Mouse (Mus musculus): ENCODE data around the gene Cep95. TPM values are rescaled to one million over a fixed set of nuclear protein-coding genes. Genes with fewer than 3 reads are reported as not detected.
A peak's percentile ranks its signal among the peaks of the same experiment; 100 is the strongest.
"Not testable (repeated sequence)": the region's sequence is repeated elsewhere in the genome, so short reads cannot be mapped to it uniquely, and the experiment has no call there.

The Cep95 gene
- polyA plus RNA-seq (2016; fragmentation: Nextera tagmentation; extraction: Ambion mirVana), result 18.7 and 20.0 TPM in 2 replicates

- peaks cover 61% of the 10 kb centered on the region for H3K36me3 ChIP-seq (replicated peaks)
- H3K4me1 ChIP-seq, result peaks cover 28% of the 10 kb centered on the region
- peak within 1 kb of the TSS; percentile 82 for H3K4me3 ChIP-seq
- under 1% methylated on average over 58 of the region's 58 CpGs for WGBS
- H3K9me3 ChIP-seq, result no peaks in the 10 kb centered on the region
- peak within 1 kb of the TSS; percentile 99 for H3K27ac ChIP-seq
- no peaks in the 10 kb centered on the region for H3K27me3 ChIP-seq (ENCODE audit: poor library complexity, severe bottlenecking)
- DNase-seq (ENCODE audit: extremely low spot score, low spot score), result peak; percentile 98
These were observed at the start of gene Cep95, which contains the start of gene Ddx5 for GRCm38 (mm10) chr11:106788775-106789459. Gene Cep95, plus strand, starts transcription at chr11:106789252. Gene Ddx5, minus strand, starts transcription at chr11:106789185.

- H3K4me3 ChIP-seq; H3K9me3 ChIP-seq; DNase-seq (ENCODE audit: extremely low spot score, low spot score); H3K27me3 ChIP-seq (ENCODE audit: poor library complexity, severe bottlenecking); H3K36me3 ChIP-seq (replicated peaks); H3K27ac ChIP-seq: not testable (repeated sequence)
- H3K4me1 ChIP-seq, result peaks cover 29% of the 10 kb centered on the region
- WGBS, result 94% methylated on average over 5 of the region's 8 CpGs
These were observed 48.3 kb upstream of the Cep95 start for GRCm38 (mm10) chr11:106740724-106741123.

GRCm38 (mm10) chr11:106741232-106741631, 47.8 kb upstream of the Cep95 start:
- Histone ChIP-seq H3K27ac (no peak overlapping the region), H3K27me3 (ENCODE audit: poor library complexity, severe bottlenecking) (no peaks in the 10 kb centered on the region), H3K4me1 (peaks cover 28% of the 10 kb centered on the region), H3K9me3 (no peaks in the 10 kb centered on the region), H3K36me3 (replicated peaks) (no peaks in the 10 kb centered on the region), H3K4me3 (no peak overlapping the region)
- WGBS, result 73% methylated on average over 6 of the region's 6 CpGs
- DNase-seq (ENCODE audit: extremely low spot score, low spot score), result peak; percentile 39

- no peak for DNase-seq (ENCODE audit: extremely low spot score, low spot score)
- 92% methylated on average over 3 of the region's 3 CpGs for WGBS
- no peak overlapping the region for H3K4me3 ChIP-seq
These were observed 47.2 kb upstream of the Cep95 start for GRCm38 (mm10) chr11:106741826-106742225.

GRCm38 (mm10) chr11:106742388-106742841, 46.6 kb upstream of the Cep95 start:
- Histone ChIP-seq H3K27ac (no peak overlapping the region), H3K4me1 (peaks cover 16% of the 10 kb centered on the region), H3K4me3 (no peak overlapping the region), H3K27me3 (ENCODE audit: poor library complexity, severe bottlenecking) (no peaks in the 10 kb centered on the region), H3K9me3 (peaks cover 3% of the 10 kb centered on the region), H3K36me3 (replicated peaks) (no peaks in the 10 kb centered on the region)
- 57% methylated on average over 6 of the region's 6 CpGs for WGBS
- DNase-seq (ENCODE audit: extremely low spot score, low spot score), result no peak

More at GRCm38 (mm10) chr11:106741826-106742225, 47.2 kb upstream of the Cep95 start:
- Histone ChIP-seq H3K4me1 (peaks cover 22% of the 10 kb centered on the region), H3K36me3 (replicated peaks) (no peaks in the 10 kb centered on the region), H3K27me3 (ENCODE audit: poor library complexity, severe bottlenecking) (no peaks in the 10 kb centered on the region), H3K9me3 (no peaks in the 10 kb centered on the region), H3K27ac (no peak overlapping the region)

- 91% methylated on average over 5 of the region's 5 CpGs for WGBS
- no peak overlapping the region for H3K4me3 ChIP-seq
- H3K9me3 ChIP-seq, result peaks cover 9% of the 10 kb centered on the region
- H3K27ac ChIP-seq, result no peak overlapping the region
- no peak for DNase-seq (ENCODE audit: extremely low spot score, low spot score)
- H3K4me1 ChIP-seq, result peaks cover 9% of the 10 kb centered on the region
- H3K27me3 ChIP-seq (ENCODE audit: poor library complexity, severe bottlenecking), result no peaks in the 10 kb centered on the region
- H3K36me3 ChIP-seq (replicated peaks), result no peaks in the 10 kb centered on the region
These were observed 44.1 kb upstream of the Cep95 start for GRCm38 (mm10) chr11:106744949-106745348.

GRCm38 (mm10) chr11:106749557-106750120, 39.4 kb upstream of the Cep95 start:
- not testable (repeated sequence) for H3K36me3 ChIP-seq (replicated peaks); H3K27me3 ChIP-seq (ENCODE audit: poor library complexity, severe bottlenecking); DNase-seq (ENCODE audit: extremely low spot score, low spot score); H3K4me1 ChIP-seq; H3K27ac ChIP-seq; H3K4me3 ChIP-seq; H3K9me3 ChIP-seq
- 93% methylated on average over 7 of the region's 7 CpGs for WGBS

GRCm38 (mm10) chr11:106750121-106750751, 38.8 kb upstream of the Cep95 start, which contains the start of gene Pecam1:
Gene Pecam1, minus strand, starts transcription at chr11:106750628.
- Histone ChIP-seq H3K27me3 (ENCODE audit: poor library complexity, severe bottlenecking) (no peaks in the 10 kb centered on the region), H3K9me3 (peaks cover 9% of the 10 kb centered on the region), H3K36me3 (replicated peaks) (no peaks in the 10 kb centered on the region), H3K4me1 (no peaks in the 10 kb centered on the region), H3K27ac (no peak within 1 kb of the TSS), H3K4me3 (no peak within 1 kb of the TSS)
- 94% methylated on average over 13 of the region's 13 CpGs for WGBS
- DNase-seq (ENCODE audit: extremely low spot score, low spot score), result no peak

GRCm38 (mm10) chr11:106751039-106752018, 37.7 kb upstream of the Cep95 start, which contains the start of gene Milr1:
Gene Milr1, plus strand, starts transcription at chr11:106751226.
- Histone ChIP-seq H3K27me3 (ENCODE audit: poor library complexity, severe bottlenecking) (no peaks in the 10 kb centered on the region), H3K36me3 (replicated peaks) (no peaks in the 10 kb centered on the region), H3K4me1 (no peaks in the 10 kb centered on the region), H3K27ac (no peak within 1 kb of the TSS), H3K9me3 (peaks cover 9% of the 10 kb centered on the region), H3K4me3 (no peak within 1 kb of the TSS)
- 92% methylated on average over 17 of the region's 17 CpGs for WGBS
- DNase-seq (ENCODE audit: extremely low spot score, low spot score), result no peak

GRCm38 (mm10) chr11:106752103-106752502, 36.9 kb upstream of the Cep95 start:
- Histone ChIP-seq H3K9me3 (peaks cover 8% of the 10 kb centered on the region), H3K27me3 (ENCODE audit: poor library complexity, severe bottlenecking) (no peaks in the 10 kb centered on the region), H3K36me3 (replicated peaks) (no peaks in the 10 kb centered on the region), H3K27ac (no peak overlapping the region), H3K4me1 (no peaks in the 10 kb centered on the region), H3K4me3 (no peak overlapping the region)
- no peak for DNase-seq (ENCODE audit: extremely low spot score, low spot score)
- WGBS, result 92% methylated on average over 7 of the region's 7 CpGs

GRCm38 (mm10) chr11:106753314-106753713, 35.7 kb upstream of the Cep95 start:
- H3K36me3 ChIP-seq (replicated peaks), result no peaks in the 10 kb centered on the region
- no peak overlapping the region for H3K4me3 ChIP-seq
- no peaks in the 10 kb centered on the region for H3K27me3 ChIP-seq (ENCODE audit: poor library complexity, severe bottlenecking)
- H3K4me1 ChIP-seq, result no peaks in the 10 kb centered on the region
- WGBS, result 89% methylated on average over 6 of the region's 6 CpGs
- DNase-seq (ENCODE audit: extremely low spot score, low spot score), result no peak
- H3K27ac ChIP-seq, result no peak overlapping the region
- H3K9me3 ChIP-seq, result no peaks in the 10 kb centered on the region

- no peak for DNase-seq (ENCODE audit: extremely low spot score, low spot score)
- no peaks in the 10 kb centered on the region for H3K27me3 ChIP-seq (ENCODE audit: poor library complexity, severe bottlenecking)
- 28% methylated on average over 5 of the region's 5 CpGs for WGBS
These were observed 33.5 kb upstream of the Cep95 start for GRCm38 (mm10) chr11:106755583-106755982.

More at GRCm38 (mm10) chr11:106755583-106755982, 33.5 kb upstream of the Cep95 start:
- no peaks in the 10 kb centered on the region for H3K4me1 ChIP-seq
- H3K27ac ChIP-seq, result no peak overlapping the region
- H3K4me3 ChIP-seq, result no peak overlapping the region
- H3K9me3 ChIP-seq, result no peaks in the 10 kb centered on the region
- no peaks in the 10 kb centered on the region for H3K36me3 ChIP-seq (replicated peaks)

Data from forebrain, embryonic 10.5 days (tissue).